Mouse (Mus musculus) embryonic facial prominence, embryonic 12.5 days (tissue): Measurements from ENCODE around the gene Clgn. TPM values are rescaled to one million over a fixed set of nuclear protein-coding genes. Genes with fewer than 3 reads are reported as not detected.

ENCODE experiments used
- ATAC-seq: fragments of 200-750 bp; cut with Nextera tagmentation; 2 replicates; pipeline ENCODE4 v1.8.0; 2017; ENCODE audit not compliant: insufficient number of reproducible peaks, insufficient read depth, low FRiP score, low TSS enrichment
- H3K27ac ChIP-seq: fragments of 300-500 bp; sonication (generic); 2 replicates; pipeline ENCODE4 v1.5.1; 2016; ENCODE audit warnings: mild to moderate bottlenecking
- H3K27me3 ChIP-seq: fragments of 300-500 bp; sonication (generic); 2 replicates; pipeline ENCODE4 v1.6.1; 2016; ENCODE audit warnings: mild to moderate bottlenecking, moderate library complexity
- H3K36me3 ChIP-seq: fragments of 300-500 bp; sonication (generic); 2 replicates; pipeline ENCODE4 v1.6.1; 2016; ENCODE audit warnings: mild to moderate bottlenecking
- H3K4me1 ChIP-seq: fragments of 300-500 bp; sonication (generic); 2 replicates; pipeline ENCODE4 v1.6.1; 2016
- H3K4me2 ChIP-seq: fragments of 300-500 bp; sonication (generic); replicated peaks from 2 replicates; pipeline ENCODE4 v1.6.1; 2016; ENCODE audit warnings: mild to moderate bottlenecking, moderate library complexity
- H3K4me3 ChIP-seq: fragments of 300-500 bp; sonication (generic); 2 replicates; pipeline ENCODE4 v1.5.1; 2016; ENCODE audit warnings: mild to moderate bottlenecking
- H3K9ac ChIP-seq: fragments of 300-500 bp; sonication (generic); 2 replicates; pipeline ENCODE4 v1.6.1; 2016; ENCODE audit warnings: mild to moderate bottlenecking, moderate library complexity
- H3K9me3 ChIP-seq: fragments of 300-500 bp; sonication (generic); 2 replicates; pipeline ENCODE4 v1.6.1; 2016; ENCODE audit warnings: mild to moderate bottlenecking, moderate library complexity
- WGBS: fragments of 180-500 bp; shearing (Covaris S2); methylation state at CpG from one replicate; pipeline ENCODE4 v1.1.7; 2016; 5-methylcytosine and 5-hydroxymethylcytosine counted together
- polyA plus RNA-seq: library from polyadenylated mRNA; unstranded; fragments of >200 nt; fragmentation: Nextera tagmentation; extraction: Ambion mirVana; gene quantifications from 2 replicates; pipeline ENCODE4 v1.2.1, GENCODE M21; 2016

The Clgn gene
- polyA plus RNA-seq, result 3.5 and 4.2 TPM in 2 replicates

DNA sequence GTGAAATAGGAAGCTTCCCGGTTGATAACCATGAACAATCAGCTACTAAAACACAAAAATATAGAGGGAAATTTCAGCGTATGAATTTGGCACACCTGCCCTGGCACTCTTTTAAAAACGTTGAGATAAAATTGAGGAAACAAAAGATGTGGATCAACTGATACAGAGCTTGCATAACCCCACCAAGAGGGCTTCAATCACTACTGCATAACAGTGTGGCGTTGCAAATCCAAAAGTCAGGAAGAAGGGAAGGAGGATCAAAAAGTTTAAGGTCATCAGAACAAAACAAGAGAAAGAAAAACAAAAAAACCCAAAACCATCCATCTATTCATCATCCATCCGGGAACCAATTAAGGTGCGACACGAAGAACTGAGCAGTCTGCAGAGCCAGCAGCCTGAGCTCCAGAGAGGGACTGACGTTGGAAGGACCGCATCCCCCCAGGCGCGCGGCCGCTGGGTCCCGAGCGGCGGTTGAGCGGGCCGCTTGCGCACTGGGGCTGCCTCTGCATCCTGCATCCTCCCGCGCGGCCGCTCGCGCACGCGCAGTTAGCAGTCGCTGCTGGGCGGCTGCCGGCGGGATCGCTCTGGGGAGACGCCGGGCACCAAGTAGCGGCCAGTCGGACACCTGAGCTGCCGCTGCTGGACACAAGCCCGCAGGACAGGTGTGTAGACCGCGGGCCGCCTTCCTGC lies at the start of gene Clgn:
Gene Clgn (plus strand): TSS at position 552 of the 690 bp plus-strand sequence.
- WGBS, result 5% methylated on average over 41 of the region's 41 CpGs
- no peak within 1 kb of the TSS for H3K27ac ChIP-seq
- peak within 1 kb of the TSS; percentile 54 for H3K9ac ChIP-seq
- peaks cover 21% of the 10 kb centered on the region for H3K27me3 ChIP-seq
- H3K9me3 ChIP-seq, result no peaks in the 10 kb centered on the region
- H3K4me1 ChIP-seq, result peaks cover 3% of the 10 kb centered on the region; the same call in 1 of the 2 replicates
- peak within 1 kb of the TSS; percentile 77 for H3K4me2 ChIP-seq
- peak within 1 kb of the TSS; percentile 51 for H3K4me3 ChIP-seq
- no peaks in the 10 kb centered on the region for H3K36me3 ChIP-seq
- peak; percentile 85 for ATAC-seq

DNA sequence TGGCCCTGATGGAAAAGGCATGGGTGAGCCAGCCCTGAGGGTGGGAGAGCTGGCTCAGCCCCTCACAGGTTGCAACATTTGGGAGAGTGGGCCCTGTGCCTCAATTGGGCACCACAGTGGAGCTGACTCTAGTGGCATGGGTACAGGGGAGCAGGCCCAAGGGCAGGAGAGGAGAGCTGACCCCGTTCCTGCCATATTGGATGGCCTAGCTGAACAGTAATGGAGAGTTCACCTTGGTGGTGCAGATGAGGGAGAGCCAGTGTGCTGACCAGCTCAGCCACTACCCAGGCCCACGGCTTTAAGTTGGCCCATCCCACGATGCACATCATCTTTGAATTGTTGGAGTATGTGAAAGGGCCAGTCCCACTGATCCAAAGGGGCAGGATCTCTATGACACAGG lies 47.6 kb upstream of the Clgn start:
- Histone ChIP-seq H3K27ac (no peak overlapping the region), H3K9me3 (no peaks in the 10 kb centered on the region), H3K4me2 (no peak overlapping the region), H3K9ac (no peak overlapping the region), H3K4me3 (no peak overlapping the region), H3K27me3 (no peaks in the 10 kb centered on the region), H3K36me3 (no peaks in the 10 kb centered on the region), H3K4me1 (0 out of 2 replicates have a peak, but pooled peaks cover 3% of the 10 kb centered on the region)
- no peak for ATAC-seq
- WGBS, result 80% methylated on average over 3 of the region's 3 CpGs

GRCm38 (mm10) chr8:83342693-83343092 lies 47.0 kb upstream of the Clgn start:
- Histone ChIP-seq H3K27ac (no peak overlapping the region), H3K9me3 (no peaks in the 10 kb centered on the region), H3K36me3 (no peaks in the 10 kb centered on the region), H3K4me3 (no peak overlapping the region), H3K27me3 (no peaks in the 10 kb centered on the region), H3K9ac (no peak overlapping the region), H3K4me1 (0 out of 2 replicates have a peak, but pooled peaks cover 3% of the 10 kb centered on the region), H3K4me2 (no peak overlapping the region)
- no peak for ATAC-seq

- Histone ChIP-seq H3K4me1 (no peaks in the 10 kb centered on the region), H3K9me3 (no peaks in the 10 kb centered on the region), H3K36me3 (no peaks in the 10 kb centered on the region), H3K9ac (no peak within 1 kb of the TSS), H3K27ac (no peak within 1 kb of the TSS), H3K4me2 (no peak within 1 kb of the TSS), H3K4me3 (no peak within 1 kb of the TSS), H3K27me3 (no peaks in the 10 kb centered on the region)
- WGBS, result 76% methylated on average over 18 of the region's 18 CpGs
- no peak for ATAC-seq
Measured at GRCm38 (mm10) chr8:83348263-83348662, 41.4 kb upstream of the Clgn start, which contains the start of gene Mgat4d. Gene Mgat4d, plus strand, starts transcription at chr8:83348471.

- Histone ChIP-seq H3K4me2 (no peak overlapping the region), H3K4me1 (no peaks in the 10 kb centered on the region), H3K9ac (no peak overlapping the region), H3K36me3 (no peaks in the 10 kb centered on the region), H3K27me3 (no peaks in the 10 kb centered on the region), H3K4me3 (no peak overlapping the region), H3K9me3 (no peaks in the 10 kb centered on the region), H3K27ac (no peak overlapping the region)
- WGBS, result 94% methylated on average over 2 of the region's 2 CpGs
- ATAC-seq, result no peak
Measured at GRCm38 (mm10) chr8:83351315-83351714, 38.4 kb upstream of the Clgn start.

DNA sequence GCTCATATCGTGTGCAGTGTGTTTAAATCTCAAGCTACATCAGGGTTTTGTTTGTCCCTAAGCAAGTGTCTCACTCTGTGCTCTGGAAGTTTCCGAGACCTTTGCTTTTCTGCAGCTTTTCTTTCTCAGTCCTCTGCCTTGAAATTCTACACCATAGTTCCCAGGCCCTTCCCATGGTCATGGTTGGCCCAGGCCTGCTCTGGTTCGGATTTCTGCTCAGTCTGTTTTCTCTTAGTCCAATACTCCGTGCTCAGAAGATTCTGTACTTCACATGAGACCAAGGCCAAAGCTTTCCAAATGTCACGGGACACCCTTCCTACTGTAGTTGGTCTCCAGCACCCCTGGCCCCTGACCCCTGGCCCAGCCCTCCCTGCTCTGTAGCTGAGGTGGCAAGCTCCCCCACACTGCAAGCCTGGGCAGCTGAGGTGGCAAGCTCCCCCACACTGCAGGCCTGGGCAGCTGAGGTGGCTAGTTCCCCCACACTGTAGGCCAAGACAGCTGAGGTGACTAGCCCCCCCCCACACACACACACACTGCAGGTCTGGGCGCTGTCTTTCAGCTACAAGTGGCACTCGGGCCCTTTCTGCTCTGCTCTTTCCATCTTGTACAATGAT lies 26.4 kb upstream of the Clgn start:
- H3K9me3 ChIP-seq, result no peaks in the 10 kb centered on the region
- no peak overlapping the region for H3K4me3 ChIP-seq
- peak overlapping the region; percentile 57; the same call in 1 of the 2 replicates for H3K27ac ChIP-seq
- no peaks in the 10 kb centered on the region for H3K36me3 ChIP-seq
- H3K27me3 ChIP-seq, result no peaks in the 10 kb centered on the region
- H3K4me1 ChIP-seq, result peaks cover 6% of the 10 kb centered on the region
- H3K9ac ChIP-seq, result no peak overlapping the region
- 34% methylated on average over 7 of the region's 7 CpGs for WGBS
- ATAC-seq, result no peak
- H3K4me2 ChIP-seq, result no peak overlapping the region

DNA sequence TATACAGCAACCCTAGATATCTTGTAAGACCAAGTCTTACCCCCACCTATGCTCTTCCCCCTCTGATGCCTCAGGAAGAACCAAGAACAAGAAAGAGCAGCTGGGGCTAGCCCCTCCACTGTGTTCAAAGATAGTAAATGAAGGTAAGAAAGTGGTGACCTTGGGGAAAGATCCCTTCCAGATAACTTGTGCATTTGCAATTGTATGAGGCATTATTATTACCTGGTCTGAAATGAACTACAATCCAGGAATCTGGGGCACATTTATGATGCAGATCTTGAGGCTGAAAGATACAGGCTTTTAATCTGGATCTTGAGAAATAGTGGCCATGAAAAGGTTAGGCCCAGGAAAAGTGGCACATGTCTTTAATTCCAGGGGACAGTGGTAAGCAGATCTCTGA lies 12.4 kb upstream of the Clgn start:
- Histone ChIP-seq H3K27me3 (no peaks in the 10 kb centered on the region), H3K27ac (no peak overlapping the region), H3K9ac (no peak overlapping the region), H3K36me3 (no peaks in the 10 kb centered on the region), H3K4me1 (no peaks in the 10 kb centered on the region), H3K4me3 (no peak overlapping the region), H3K4me2 (no peak overlapping the region), H3K9me3 (no peaks in the 10 kb centered on the region)
- no peak for ATAC-seq

- no peaks in the 10 kb centered on the region for H3K36me3 ChIP-seq
- no peaks in the 10 kb centered on the region for H3K27me3 ChIP-seq
- H3K4me1 ChIP-seq, result no peaks in the 10 kb centered on the region
- H3K9me3 ChIP-seq, result no peaks in the 10 kb centered on the region
- no peak overlapping the region for H3K27ac ChIP-seq
- H3K9ac ChIP-seq, result no peak overlapping the region
- no peak overlapping the region for H3K4me3 ChIP-seq
- no peak for ATAC-seq
- H3K4me2 ChIP-seq, result no peak overlapping the region
- WGBS, result 70% methylated on average over 4 of the region's 4 CpGs
Measured at GRCm38 (mm10) chr8:83380141-83380540, 9.5 kb upstream of the Clgn start.

DNA sequence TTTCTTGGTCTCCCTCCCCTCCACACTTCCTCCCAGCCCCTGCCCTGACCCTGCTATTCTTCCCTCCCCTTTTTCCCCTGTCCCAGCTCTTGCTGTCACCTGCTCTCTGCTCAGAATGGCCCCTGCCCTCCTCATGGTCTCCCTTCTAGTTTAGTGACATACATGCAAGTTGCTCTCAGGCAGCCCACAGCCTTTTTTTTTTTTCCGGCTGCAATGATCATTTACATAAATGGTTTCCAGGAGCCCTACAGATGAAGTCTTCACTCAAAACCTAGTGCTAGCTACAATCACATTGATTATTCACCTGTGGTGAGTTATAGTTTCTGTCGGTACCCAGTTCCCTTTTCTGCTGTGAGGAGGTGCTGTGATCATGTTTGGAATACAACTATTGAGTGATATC lies 8.7 kb upstream of the Clgn start:
- Histone ChIP-seq H3K36me3 (no peaks in the 10 kb centered on the region), H3K4me2 (no peak overlapping the region), H3K9ac (no peak overlapping the region), H3K27me3 (no peaks in the 10 kb centered on the region), H3K4me3 (no peak overlapping the region), H3K27ac (no peak overlapping the region), H3K4me1 (no peaks in the 10 kb centered on the region), H3K9me3 (no peaks in the 10 kb centered on the region)
- no peak for ATAC-seq
- 76% methylated on average over 2 of the region's 2 CpGs for WGBS

- no peak for ATAC-seq
- Histone ChIP-seq H3K9me3 (no peaks in the 10 kb centered on the region), H3K27me3 (no peaks in the 10 kb centered on the region), H3K4me2 (no peak overlapping the region), H3K4me3 (no peak overlapping the region), H3K27ac (no peak overlapping the region), H3K4me1 (no peaks in the 10 kb centered on the region), H3K9ac (no peak overlapping the region), H3K36me3 (no peaks in the 10 kb centered on the region)
- WGBS, result 36% methylated on average over 2 of the region's 2 CpGs
Measured at GRCm38 (mm10) chr8:83382850-83383249, 6.8 kb upstream of the Clgn start.

DNA sequence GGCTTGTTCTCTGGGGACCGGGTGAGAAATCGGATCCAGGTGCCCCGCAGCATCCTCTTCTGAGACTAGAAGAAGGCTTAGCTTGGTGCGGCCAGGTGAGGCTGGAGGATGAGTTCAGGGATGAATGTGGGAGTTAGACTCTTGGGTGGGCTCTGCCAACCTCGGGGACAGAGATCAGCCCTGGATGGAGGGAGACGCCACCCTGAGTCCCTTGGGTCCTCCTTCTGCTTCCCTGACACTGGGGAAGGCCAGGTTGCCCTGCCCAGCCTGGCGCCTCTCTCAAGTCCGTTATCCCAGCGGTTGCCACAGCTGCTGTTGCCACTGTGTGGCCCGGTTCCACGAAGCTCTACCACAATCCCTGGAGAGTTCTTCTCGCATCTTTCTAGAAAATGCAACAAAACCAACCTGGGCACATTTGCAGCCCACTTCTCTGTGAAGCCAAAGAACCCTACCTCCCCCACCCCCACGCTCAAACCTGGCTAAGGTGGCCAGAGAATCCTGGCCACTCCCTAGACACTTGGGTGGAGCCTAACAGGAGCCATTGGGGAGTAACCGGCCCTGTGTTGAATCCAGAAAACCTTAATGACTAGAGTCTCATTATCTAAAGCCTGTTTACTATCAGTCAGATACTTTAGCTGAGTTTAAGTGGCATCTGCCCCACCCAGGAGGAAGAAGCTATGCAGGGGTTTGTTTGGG lies 487 bp downstream of the Clgn start:
- H3K27ac ChIP-seq, result no peak overlapping the region
- WGBS, result 5% methylated on average over 14 of the region's 14 CpGs
- H3K9me3 ChIP-seq, result no peaks in the 10 kb centered on the region
- peak overlapping the region; percentile 54 for H3K9ac ChIP-seq
- H3K4me1 ChIP-seq, result peaks cover 3% of the 10 kb centered on the region; the same call in 1 of the 2 replicates
- H3K27me3 ChIP-seq, result peaks cover 21% of the 10 kb centered on the region
- peak overlapping the region; percentile 77 for H3K4me2 ChIP-seq
- H3K4me3 ChIP-seq, result peak overlapping the region; percentile 51
- no peaks in the 10 kb centered on the region for H3K36me3 ChIP-seq
- ATAC-seq, result no peak

DNA sequence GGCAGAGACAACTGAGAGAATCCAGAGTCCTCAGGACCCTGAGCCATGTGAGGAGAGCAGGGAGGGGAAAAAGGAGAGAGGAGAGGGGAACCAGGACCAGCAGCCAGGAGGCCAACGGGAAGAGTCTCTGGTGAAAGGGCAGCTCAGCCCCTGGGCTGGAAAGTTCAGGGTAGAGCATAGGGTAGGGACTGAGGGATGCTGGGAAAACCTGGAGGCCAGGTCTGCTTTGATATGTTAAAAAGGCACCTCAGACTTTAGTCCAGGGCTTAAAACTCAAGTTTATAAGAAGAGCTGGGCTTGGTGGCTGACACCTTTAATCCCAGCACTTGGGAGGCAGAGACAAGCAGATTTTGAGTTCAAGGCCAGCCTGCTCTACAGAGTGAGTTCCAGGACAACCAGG lies 2.9 kb downstream of the Clgn start:
- Histone ChIP-seq H3K4me3 (no peak overlapping the region), H3K36me3 (no peaks in the 10 kb centered on the region), H3K4me1 (peaks cover 3% of the 10 kb centered on the region; the same call in 1 of the 2 replicates), H3K27ac (no peak overlapping the region), H3K27me3 (peaks cover 21% of the 10 kb centered on the region), H3K9me3 (no peaks in the 10 kb centered on the region), H3K4me2 (no peak overlapping the region), H3K9ac (no peak overlapping the region)
- 74% methylated on average over 1 of the region's 1 CpGs for WGBS
- ATAC-seq, result no peak
